Mouse (Mus musculus) R1 (cell line): ENCODE measurements at regions not wholly inside any gene's neighbourhood (a gene's known extent, or its start where the extent isn't known, plus 50 kb on each side); places are given as distances from the start of the nearest gene placed in this dataset.

ENCODE experiments used
- DNase-seq: peaks from one replicate; pipeline ENCODE4 v3.0.0-alpha.2; 2018; ENCODE audit warnings: low read depth, low spot score

DNA sequence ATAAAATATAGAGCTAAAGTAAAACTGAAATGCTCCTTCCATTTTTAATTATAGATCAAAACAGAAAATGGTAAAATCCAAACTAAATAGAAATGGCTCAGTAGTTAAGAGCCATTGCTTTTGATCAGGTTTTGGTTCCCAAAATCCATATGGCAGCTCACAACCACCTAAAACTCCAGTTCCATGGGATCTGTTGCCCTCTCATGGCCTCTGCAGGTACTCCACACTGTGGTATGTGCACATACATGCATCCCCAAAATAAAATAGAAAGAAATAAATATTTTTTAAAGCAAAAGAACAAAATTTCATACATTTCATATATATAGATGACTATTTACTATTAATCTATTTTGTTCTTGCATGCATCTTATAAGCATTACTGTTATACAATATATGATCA is 1396.1 kb downstream of the Diaph2 start:
- DNase-seq, result peak; percentile 25

- DNase-seq, result no peak
Observed at GRCm38 (mm10) chrX:131150929-131151328, 1401.4 kb downstream of the Diaph2 start.
